Mouse (Mus musculus) splenic B cell, adult 2 months (primary cell): ENCODE data around the gene Polr2b.
A peak's percentile ranks its signal among the peaks of the same experiment; 100 is the strongest.

Experiments
- DNase-seq: peaks from one replicate; pipeline ENCODE4 v3.0.0-alpha.2; 2011; ENCODE audit warnings: low read depth, low spot score
- H3K27me3 ChIP-seq: 2 replicates; pipeline ENCODE4 v1.6.1; 2012; ENCODE audit warnings: mild to moderate bottlenecking, low read length, moderate library complexity, mixed read lengths; ENCODE audit not compliant: control insufficient read depth, poor library complexity, insufficient read depth, severe bottlenecking
- H3K36me3 ChIP-seq: 2 replicates; pipeline ENCODE4 v1.6.1; 2012; ENCODE audit warnings: mild to moderate bottlenecking, low read length, moderate library complexity, mixed read lengths; ENCODE audit not compliant: control insufficient read depth, poor library complexity, insufficient read depth, severe bottlenecking

Polr2b gene

GRCm38 (mm10) chr5:77364443-77365038 lies 54.6 kb downstream of the Polr2b start:
- Histone ChIP-seq H3K36me3 (no peaks in the 10 kb centered on the region), H3K27me3 (no peaks in the 10 kb centered on the region)
- no peak for DNase-seq

- no peak for DNase-seq
- no peaks in the 10 kb centered on the region for H3K36me3 ChIP-seq
Measured at GRCm38 (mm10) chr5:77366313-77366712, 56.4 kb downstream of the Polr2b start.

GRCm38 (mm10) chr5:77367145-77367544 lies 57.2 kb downstream of the Polr2b start:
- Histone ChIP-seq H3K36me3 (no peaks in the 10 kb centered on the region), H3K27me3 (no peaks in the 10 kb centered on the region)
- no peak for DNase-seq

More at GRCm38 (mm10) chr5:77366313-77366712, 56.4 kb downstream of the Polr2b start:
- H3K27me3 ChIP-seq, result no peaks in the 10 kb centered on the region

GRCm38 (mm10) chr5:77367682-77368081 lies 57.7 kb downstream of the Polr2b start:
- Histone ChIP-seq H3K27me3 (no peaks in the 10 kb centered on the region), H3K36me3 (no peaks in the 10 kb centered on the region)
- peak; percentile 19 for DNase-seq

GRCm38 (mm10) chr5:77368194-77368593 lies 58.2 kb downstream of the Polr2b start:
- Histone ChIP-seq H3K36me3 (no peaks in the 10 kb centered on the region), H3K27me3 (no peaks in the 10 kb centered on the region)
- DNase-seq, result no peak

- DNase-seq, result no peak
- Histone ChIP-seq H3K27me3 (no peaks in the 10 kb centered on the region), H3K36me3 (no peaks in the 10 kb centered on the region)
Measured at GRCm38 (mm10) chr5:77369394-77369793, 59.4 kb downstream of the Polr2b start.

GRCm38 (mm10) chr5:77370378-77370892 lies 60.5 kb downstream of the Polr2b start:
- Histone ChIP-seq H3K36me3 (no peaks in the 10 kb centered on the region), H3K27me3 (no peaks in the 10 kb centered on the region)
- no peak for DNase-seq

GRCm38 (mm10) chr5:77372242-77372641 lies 62.3 kb downstream of the Polr2b start:
- Histone ChIP-seq H3K36me3 (no peaks in the 10 kb centered on the region), H3K27me3 (no peaks in the 10 kb centered on the region)
- DNase-seq, result no peak

- Histone ChIP-seq H3K27me3 (no peaks in the 10 kb centered on the region), H3K36me3 (no peaks in the 10 kb centered on the region)
- DNase-seq, result peak; percentile 48
Measured at GRCm38 (mm10) chr5:77372778-77373177, 62.8 kb downstream of the Polr2b start.

GRCm38 (mm10) chr5:77374945-77375344 lies 65.0 kb downstream of the Polr2b start:
- Histone ChIP-seq H3K36me3 (no peaks in the 10 kb centered on the region), H3K27me3 (no peaks in the 10 kb centered on the region)
- no peak for DNase-seq

GRCm38 (mm10) chr5:77375546-77375945 lies 65.6 kb downstream of the Polr2b start:
- H3K27me3 ChIP-seq, result no peaks in the 10 kb centered on the region
- no peaks in the 10 kb centered on the region for H3K36me3 ChIP-seq

GRCm38 (mm10) chr5:77378027-77378426 lies 68.1 kb downstream of the Polr2b start:
- Histone ChIP-seq H3K36me3 (no peaks in the 10 kb centered on the region), H3K27me3 (no peaks in the 10 kb centered on the region)
- DNase-seq, result no peak

More at GRCm38 (mm10) chr5:77375546-77375945, 65.6 kb downstream of the Polr2b start:
- no peak for DNase-seq

GRCm38 (mm10) chr5:77379434-77380135 lies 69.6 kb downstream of the Polr2b start:
- DNase-seq, result no peak
- no peaks in the 10 kb centered on the region for H3K36me3 ChIP-seq
- H3K27me3 ChIP-seq, result no peaks in the 10 kb centered on the region

GRCm38 (mm10) chr5:77380321-77380901 lies 70.5 kb downstream of the Polr2b start:
- no peak for DNase-seq
- no peaks in the 10 kb centered on the region for H3K36me3 ChIP-seq

GRCm38 (mm10) chr5:77381283-77381682 lies 71.3 kb downstream of the Polr2b start:
- no peaks in the 10 kb centered on the region for H3K27me3 ChIP-seq
- no peaks in the 10 kb centered on the region for H3K36me3 ChIP-seq
- no peak for DNase-seq

More at GRCm38 (mm10) chr5:77380321-77380901, 70.5 kb downstream of the Polr2b start:
- no peaks in the 10 kb centered on the region for H3K27me3 ChIP-seq
